ENCODE assay signal across 8 mouse cellular contexts in genomic region chr6:147116579-147116978, GRCm38 (mm10). TPM values are rescaled to one million over a fixed set of nuclear protein-coding genes. Genes with fewer than 3 reads are reported as not detected.
A peak's percentile ranks its signal among the peaks of the same experiment; 100 is the strongest.
DNase-seq lines count a peak whose midpoint lies in the region; ATAC-seq and TF ChIP-seq lines count a peak whose summit lies in the region.

No protein-coding gene starts in this region.

- H3K27ac ChIP-seq in left cerebral cortex, adult 2 months = no peak overlapping the region

- ATAC-seq in frontal cortex, adult (ENCODE audit: low TSS enrichment) = peak; percentile 91
- peak; percentile 87 for ATAC-seq in megakaryocyte progenitor cell, adult 5-6 weeks (replicated peaks; ENCODE audit: poor library complexity)

- H3K4me3 ChIP-seq in left cerebral cortex, adult 2 months = no peak overlapping the region

- intact Hi-C loops in left cerebral cortex, adult 2 months (cut with DNase I) = loop anchor here (5.0 kb wide), 1 partner anchor 104 kb away; no protein-coding TSS in a partner anchor

- peak; percentile 88 for TF ChIP-seq CTCF in left cerebral cortex, adult 2 months (IDR thresholded peaks at IDR 0.05)

- DNase-seq in R1 (ENCODE audit: low read depth, low spot score) = peak; percentile 87
- DNase-seq in cerebellum, adult 18-20 months = peak; percentile 83 to 88
- DNase-seq in hindlimb bud, embryonic 11.5 days (ENCODE audit: extremely low spot score, low read depth, low spot score) = peak; percentile 90
- DNase-seq in left cerebral cortex, adult 2 months (ENCODE audit: extremely low spot score in 1 of 2, low spot score in 2 of 2) = peak; percentile 76 to 85
- peak; percentile 83 to 91 for DNase-seq in right cerebral cortex, postnatal 10 days (ENCODE audit: low spot score in 2 of 2)
- DNase-seq in urinary bladder, postnatal 36 days (ENCODE audit: low spot score in 2 of 2) = peak; percentile 67 to 77

RNA-seq across cellular contexts. Expression of gene Klhl42, which starts 25.4 kb away (rescaled TPM):
- 10 to 100 TPM; 24.5 to 24.8 TPM for total RNA-seq in left cerebral cortex, adult 2 months (2021)
- 8.0 and 9.7 TPM in 2 replicates for total RNA-seq in megakaryocyte progenitor cell, adult 5-6 weeks (2015)
- total RNA-seq in megakaryocyte progenitor cell, adult 5-6 weeks (2017) = 6.5 and 7.6 TPM in 2 replicates

RNA-seq across cellular contexts. Expression of gene Mansc4, which starts 29.7 kb away (rescaled TPM):
- total RNA-seq in left cerebral cortex, adult 2 months (2021) = not detected
- total RNA-seq in megakaryocyte progenitor cell, adult 5-6 weeks (2015) = not detected in 2 replicates
- total RNA-seq in megakaryocyte progenitor cell, adult 5-6 weeks (2017) = not detected in 2 replicates
